Mouse (Mus musculus): ENCODE data around the gene Trmt112. TPM values are rescaled to one million over a fixed set of nuclear protein-coding genes. Genes with fewer than 3 reads are reported as not detected.

The Trmt112 gene
- polyA plus RNA-seq, 1 experiment = 183 TPM

- TF ChIP-seq CTCF (IDR thresholded peaks at IDR 0.05; ENCODE audit: borderline replicate concordance, control insufficient read depth, extremely low read depth, insufficient read depth, low read length, poor library complexity) = no peak
- TF ChIP-seq POLR2A (IDR thresholded peaks at IDR 0.05; ENCODE audit: control insufficient read depth, extremely low read depth, insufficient read depth, low read length, poor library complexity) = no peak
- Histone ChIP-seq H3K27me3 (ENCODE audit: control insufficient read depth, insufficient read depth, low read length) (peaks cover 1% of the 10 kb centered on the region; the same call in 1 of the 2 replicates), H3K36me3 (ENCODE audit: control insufficient read depth, insufficient read depth, low read length) (no peaks in the 10 kb centered on the region), H3K27ac (ENCODE audit: control insufficient read depth, insufficient read depth, low read length) (no peak overlapping the region), H3K4me1 (replicated peaks; ENCODE audit: control insufficient read depth, insufficient read depth, low read length) (peaks cover 12% of the 10 kb centered on the region), H3K4me3 (ENCODE audit: control insufficient read depth, insufficient read depth, low read length) (no peak overlapping the region)
- WGBS = 93% methylated on average over 20 of the region's 20 CpGs
- no peak for DNase-seq
These were observed 29.9 kb downstream of the Trmt112 start for GRCm38 (mm10) chr19:6939106-6940002.

GRCm38 (mm10) chr19:6940396-6941351 is 31.2 kb downstream of the Trmt112 start:
- TF ChIP-seq POLR2A (IDR thresholded peaks at IDR 0.05; ENCODE audit: control insufficient read depth, extremely low read depth, insufficient read depth, low read length, poor library complexity) = no peak
- TF ChIP-seq CTCF (IDR thresholded peaks at IDR 0.05; ENCODE audit: borderline replicate concordance, control insufficient read depth, extremely low read depth, insufficient read depth, low read length, poor library complexity) = no peak

GRCm38 (mm10) chr19:6941372-6942248 is 32.1 kb downstream of the Trmt112 start, which contains the start of gene Bad:
Bad (plus strand) TSS chr19:6941861.
- TF ChIP-seq POLR2A (IDR thresholded peaks at IDR 0.05; ENCODE audit: control insufficient read depth, extremely low read depth, insufficient read depth, low read length, poor library complexity) (no peak; the same call in 1 of the 2 replicates), CTCF (IDR thresholded peaks at IDR 0.05; ENCODE audit: borderline replicate concordance, control insufficient read depth, extremely low read depth, insufficient read depth, low read length, poor library complexity) (peak; percentile 34; the same call in 1 of the 2 replicates)
- Histone ChIP-seq H3K4me1 (replicated peaks; ENCODE audit: control insufficient read depth, insufficient read depth, low read length) (peaks cover 12% of the 10 kb centered on the region), H3K27me3 (ENCODE audit: control insufficient read depth, insufficient read depth, low read length) (no peaks in the 10 kb centered on the region), H3K27ac (ENCODE audit: control insufficient read depth, insufficient read depth, low read length) (peak within 1 kb of the TSS; percentile 61), H3K4me3 (ENCODE audit: control insufficient read depth, insufficient read depth, low read length) (peak within 1 kb of the TSS; percentile 64), H3K36me3 (ENCODE audit: control insufficient read depth, insufficient read depth, low read length) (no peaks in the 10 kb centered on the region)
- peak; percentile 92 for DNase-seq
- WGBS = under 1% methylated on average over 83 of the region's 83 CpGs

More at GRCm38 (mm10) chr19:6940396-6941351, 31.2 kb downstream of the Trmt112 start:
- Histone ChIP-seq H3K27me3 (ENCODE audit: control insufficient read depth, insufficient read depth, low read length) (no peaks in the 10 kb centered on the region), H3K4me1 (replicated peaks; ENCODE audit: control insufficient read depth, insufficient read depth, low read length) (peaks cover 12% of the 10 kb centered on the region), H3K36me3 (ENCODE audit: control insufficient read depth, insufficient read depth, low read length) (no peaks in the 10 kb centered on the region), H3K4me3 (ENCODE audit: control insufficient read depth, insufficient read depth, low read length) (peak overlapping the region; percentile 64), H3K27ac (ENCODE audit: control insufficient read depth, insufficient read depth, low read length) (no peak overlapping the region)
- WGBS = 30% methylated on average over 29 of the region's 29 CpGs
- DNase-seq = no peak

- Histone ChIP-seq H3K36me3 (ENCODE audit: control insufficient read depth, insufficient read depth, low read length) (no peaks in the 10 kb centered on the region), H3K27ac (ENCODE audit: control insufficient read depth, insufficient read depth, low read length) (peak within 1 kb of the TSS; percentile 61), H3K4me1 (replicated peaks; ENCODE audit: control insufficient read depth, insufficient read depth, low read length) (peaks cover 12% of the 10 kb centered on the region), H3K27me3 (ENCODE audit: control insufficient read depth, insufficient read depth, low read length) (no peaks in the 10 kb centered on the region), H3K4me3 (ENCODE audit: control insufficient read depth, insufficient read depth, low read length) (peak within 1 kb of the TSS; percentile 64)
- DNase-seq = peak; percentile 96
- WGBS = under 1% methylated on average over 27 of the region's 27 CpGs
- TF ChIP-seq POLR2A (IDR thresholded peaks at IDR 0.05; ENCODE audit: control insufficient read depth, extremely low read depth, insufficient read depth, low read length, poor library complexity) (peak; percentile 73), CTCF (IDR thresholded peaks at IDR 0.05; ENCODE audit: borderline replicate concordance, control insufficient read depth, extremely low read depth, insufficient read depth, low read length, poor library complexity) (peak; percentile 35; the same call in 1 of the 2 replicates)
These were observed 32.8 kb downstream of the Trmt112 start, which contains the start of gene Gpr137 for GRCm38 (mm10) chr19:6942249-6942691. Gpr137 (minus strand) TSS chr19:6942480.

GRCm38 (mm10) chr19:6942764-6943163 is 33.3 kb downstream of the Trmt112 start:
- Histone ChIP-seq H3K27me3 (ENCODE audit: control insufficient read depth, insufficient read depth, low read length) (no peaks in the 10 kb centered on the region), H3K4me1 (replicated peaks; ENCODE audit: control insufficient read depth, insufficient read depth, low read length) (peaks cover 12% of the 10 kb centered on the region), H3K36me3 (ENCODE audit: control insufficient read depth, insufficient read depth, low read length) (no peaks in the 10 kb centered on the region), H3K4me3 (ENCODE audit: control insufficient read depth, insufficient read depth, low read length) (peak overlapping the region; percentile 44), H3K27ac (ENCODE audit: control insufficient read depth, insufficient read depth, low read length) (peak overlapping the region; percentile 8; the same call in 1 of the 2 replicates)
- no peak for TF ChIP-seq CTCF (IDR thresholded peaks at IDR 0.05; ENCODE audit: borderline replicate concordance, control insufficient read depth, extremely low read depth, insufficient read depth, low read length, poor library complexity)
- no peak; the same call in 1 of the 2 replicates for TF ChIP-seq POLR2A (IDR thresholded peaks at IDR 0.05; ENCODE audit: control insufficient read depth, extremely low read depth, insufficient read depth, low read length, poor library complexity)
- 44% methylated on average over 5 of the region's 5 CpGs for WGBS
- DNase-seq = no peak

Data from thymus, adult 2 months (tissue).